Mouse (Mus musculus) lung, adult 10 weeks (tissue): Measurements from ENCODE around the gene Hsd3b5. TPM values are rescaled to one million over a fixed set of nuclear protein-coding genes. Genes with fewer than 3 reads are reported as not detected.

Source experiments
- polyA plus RNA-seq: library from polyadenylated mRNA; stranded (reverse); fragments of 350-450 nt; fragmentation: Illumina TruSeq; extraction: RNeasy Lipid Tissue Mini Kit (QIAGEN cat#74804); gene quantifications from one replicate; pipeline ENCODE4 v1.2.3, GENCODE M21; 2014; ENCODE audit warnings: low read depth, low replicate concordance; ENCODE audit not compliant: insufficient read depth

Gene Hsd3b5
- polyA plus RNA-seq = not detected

GRCm38 (mm10) chr3:98630152-98630551, at the start of gene Hsd3b5:
TSS of gene Hsd3b5 (minus strand) at chr3:98630252.

GRCm38 (mm10) chr3:98588707-98589106, 41.3 kb downstream of the Hsd3b5 start, which contains the start of gene Gm10681:
TSS of gene Gm10681 (minus strand) at chr3:98588807.

Other genes starting within 250 kb of the Hsd3b5 start
- gene Zfp697, start 247.8 kb downstream of the Hsd3b5 start, polyA plus RNA-seq = 9.2 TPM
- gene Gm4450, start 173.1 kb downstream of the Hsd3b5 start, polyA plus RNA-seq = not detected
- gene Hsd3b4, start 119.7 kb downstream of the Hsd3b5 start, polyA plus RNA-seq = not detected
- not detected for gene Gm10681, start 41.4 kb downstream of the Hsd3b5 start, polyA plus RNA-seq
- 0.06 TPM for gene Hsd3b2, start 94.3 kb upstream of the Hsd3b5 start, polyA plus RNA-seq
- not detected for gene Hsd3b3, start 132.9 kb upstream of the Hsd3b5 start, polyA plus RNA-seq
- gene Hsd3b6, start 184.2 kb upstream of the Hsd3b5 start, polyA plus RNA-seq = not detected
- gene Hsd3b1, start 229.5 kb upstream of the Hsd3b5 start, polyA plus RNA-seq = not detected